Mouse (Mus musculus) layer of hippocampus, postnatal 25 days (tissue): Measurements from ENCODE around the gene Gm4981. TPM values are rescaled to one million over a fixed set of nuclear protein-coding genes. Genes with fewer than 3 reads are reported as not detected.
"Not testable (repeated sequence)": the region's sequence is repeated elsewhere in the genome, so short reads cannot be mapped to it uniquely, and the experiment has no call there.

Experiments
- DNase-seq, 2 experiments: peaks; one replicate each; pipeline ENCODE4 v3.0.0; 2022; ENCODE audit warnings: mixed read lengths in 2 of 2, low spot score in 1 of 2; ENCODE audit errors: extremely low spot score in 1 of 2
- total RNA-seq, 2 experiments: library from RNA; stranded (reverse); gene quantifications; 2 replicates each; pipeline ENCODE4 v1.2.3; 2021

The Gm4981 gene
- total RNA-seq, 2 experiments from 2014 or later: not detected

- peak; percentile 36 to 46 for DNase-seq
Observed at GRCm38 (mm10) chr10:58223972-58224805, 12.3 kb downstream of the Gm4981 start.

GRCm38 (mm10) chr10:58223161-58223560 lies 13.3 kb downstream of the Gm4981 start:
- DNase-seq: not testable (repeated sequence)

GRCm38 (mm10) chr10:58221571-58221970 lies 14.9 kb downstream of the Gm4981 start:
- not testable (repeated sequence) for DNase-seq

- no peak for DNase-seq
Observed at GRCm38 (mm10) chr10:58220726-58221125, 15.8 kb downstream of the Gm4981 start.

GRCm38 (mm10) chr10:58217366-58217765 lies 19.1 kb downstream of the Gm4981 start:
- no peak for DNase-seq

- no peak for DNase-seq
Observed at GRCm38 (mm10) chr10:58215353-58215752, 21.1 kb downstream of the Gm4981 start.

- no peak for DNase-seq
Observed at GRCm38 (mm10) chr10:58214934-58215333, 21.6 kb downstream of the Gm4981 start.

- no peak for DNase-seq
Observed at GRCm38 (mm10) chr10:58214497-58214896, 22.0 kb downstream of the Gm4981 start.

GRCm38 (mm10) chr10:58212230-58212629 lies 24.3 kb downstream of the Gm4981 start:
- DNase-seq: no peak

GRCm38 (mm10) chr10:58211213-58211612 lies 25.3 kb downstream of the Gm4981 start:
- no peak for DNase-seq

GRCm38 (mm10) chr10:58210514-58210913 lies 26.0 kb downstream of the Gm4981 start:
- no peak for DNase-seq

GRCm38 (mm10) chr10:58209710-58210467 lies 26.6 kb downstream of the Gm4981 start:
- DNase-seq: no peak

- no peak for DNase-seq
Observed at GRCm38 (mm10) chr10:58206639-58207404, 29.7 kb downstream of the Gm4981 start.

- no peak for DNase-seq
Observed at GRCm38 (mm10) chr10:58205986-58206385, 30.5 kb downstream of the Gm4981 start.

Other genes with a start within 250 kb of the Gm4981 start
- not detected for gene AW822073, start 11.8 kb downstream of the Gm4981 start, total RNA-seq
- gene Duxf3, start 4.0 kb downstream of the Gm4981 start, total RNA-seq: not detected
- gene Gcc2, start 18.8 kb upstream of the Gm4981 start, total RNA-seq: 10 to 100 TPM; 75.2 to 81.7 TPM
- 10 to 100 TPM; 24.5 to 25.0 TPM for gene Lims1, start 86.8 kb upstream of the Gm4981 start, total RNA-seq
- 10 to 100 TPM; 70.2 to 77.3 TPM for gene Ranbp2, start 210.2 kb upstream of the Gm4981 start, total RNA-seq